Mouse (Mus musculus): ENCODE results near the gene Pros1. TPM values are rescaled to one million over a fixed set of nuclear protein-coding genes. Genes with fewer than 3 reads are reported as not detected.

Gene Pros1
- total and polyA plus RNA-seq, 2 experiments from 2014 or later: 9.3 to 11.4 TPM

GRCm38 (mm10) chr16:62826156-62827001 lies 27.7 kb upstream of the Pros1 start:
- H3K27me3 ChIP-seq (ENCODE audit: insufficient read depth, low read length): no peaks in the 10 kb centered on the region
- H3K4me2 ChIP-seq (ENCODE audit: low read depth): no peak overlapping the region
- TF ChIP-seq CTCF (IDR thresholded peaks at IDR 0.05; ENCODE audit: low read depth): peak; percentile 80
- H3K9me3 ChIP-seq (ENCODE audit: low read length): no peaks in the 10 kb centered on the region
- H3K27ac ChIP-seq (ENCODE audit: low read depth, low read length): no peak overlapping the region
- no peaks in the 10 kb centered on the region; the same call in 1 of the 2 replicates for H3K36me3 ChIP-seq (ENCODE audit: insufficient read depth)
- no peak overlapping the region for H3K4me3 ChIP-seq (ENCODE audit: low read depth, low read length)
- ATAC-seq (peak; percentile 48; the same call in 1 of the 2 replicates), DNase-seq (peak; percentile 65)
- 82% methylated on average over 12 of the region's 12 CpGs for WGBS
- H3K4me1 ChIP-seq (ENCODE audit: insufficient read depth): no peaks in the 10 kb centered on the region
- no peak overlapping the region for H3K9ac ChIP-seq

- no peak overlapping the region for H3K9ac ChIP-seq
- H3K4me1 ChIP-seq (ENCODE audit: insufficient read depth): no peaks in the 10 kb centered on the region
- no peak overlapping the region for H3K4me3 ChIP-seq (ENCODE audit: low read depth, low read length)
- H3K27ac ChIP-seq (ENCODE audit: low read depth, low read length): no peak overlapping the region
- TF ChIP-seq CTCF (IDR thresholded peaks at IDR 0.05; ENCODE audit: low read depth): no peak
- 92% methylated on average over 2 of the region's 2 CpGs for WGBS
- no peaks in the 10 kb centered on the region; the same call in 1 of the 2 replicates for H3K36me3 ChIP-seq (ENCODE audit: insufficient read depth)
- no peaks in the 10 kb centered on the region for H3K27me3 ChIP-seq (ENCODE audit: insufficient read depth, low read length)
- ATAC-seq: no peak
- no peak for DNase-seq
- no peaks in the 10 kb centered on the region for H3K9me3 ChIP-seq (ENCODE audit: low read length)
- no peak overlapping the region for H3K4me2 ChIP-seq (ENCODE audit: low read depth)
Observed at GRCm38 (mm10) chr16:62832027-62832426, 22.1 kb upstream of the Pros1 start.

- Histone ChIP-seq H3K9me3 (ENCODE audit: low read length) (no peaks in the 10 kb centered on the region), H3K4me2 (ENCODE audit: low read depth) (no peak overlapping the region), H3K27me3 (ENCODE audit: insufficient read depth, low read length) (no peaks in the 10 kb centered on the region), H3K9ac (no peak overlapping the region), H3K4me1 (ENCODE audit: insufficient read depth) (no peaks in the 10 kb centered on the region), H3K4me3 (ENCODE audit: low read depth, low read length) (no peak overlapping the region), H3K27ac (ENCODE audit: low read depth, low read length) (no peak overlapping the region), H3K36me3 (ENCODE audit: insufficient read depth) (no peaks in the 10 kb centered on the region; the same call in 1 of the 2 replicates)
- ATAC-seq: peak; percentile 40
- no peak for DNase-seq
- 12% methylated on average over 4 of the region's 4 CpGs for WGBS
- peak; percentile 67 for TF ChIP-seq CTCF (IDR thresholded peaks at IDR 0.05; ENCODE audit: low read depth)
Observed at GRCm38 (mm10) chr16:62832481-62832880, 21.6 kb upstream of the Pros1 start.

- ATAC-seq (no peak), DNase-seq (no peak)
- H3K4me2 ChIP-seq (ENCODE audit: low read depth): no peak overlapping the region
- no peak overlapping the region for H3K4me3 ChIP-seq (ENCODE audit: low read depth, low read length)
- no peaks in the 10 kb centered on the region; the same call in 1 of the 2 replicates for H3K36me3 ChIP-seq (ENCODE audit: insufficient read depth)
- H3K4me1 ChIP-seq (ENCODE audit: insufficient read depth): no peaks in the 10 kb centered on the region
- H3K9me3 ChIP-seq (ENCODE audit: low read length): no peaks in the 10 kb centered on the region
- H3K27me3 ChIP-seq (ENCODE audit: insufficient read depth, low read length): no peaks in the 10 kb centered on the region
- 59% methylated on average over 3 of the region's 3 CpGs for WGBS
- H3K27ac ChIP-seq (ENCODE audit: low read depth, low read length): no peak overlapping the region
- no peak for TF ChIP-seq CTCF (IDR thresholded peaks at IDR 0.05; ENCODE audit: low read depth)
- no peak overlapping the region for H3K9ac ChIP-seq
Observed at GRCm38 (mm10) chr16:62834016-62834735, 19.9 kb upstream of the Pros1 start.

GRCm38 (mm10) chr16:62845341-62845740 lies 8.8 kb upstream of the Pros1 start:
- Histone ChIP-seq H3K27me3 (ENCODE audit: insufficient read depth, low read length) (no peaks in the 10 kb centered on the region), H3K9ac (no peak overlapping the region), H3K36me3 (ENCODE audit: insufficient read depth) (no peaks in the 10 kb centered on the region), H3K4me3 (ENCODE audit: low read depth, low read length) (peak overlapping the region; percentile 93; the same call in 1 of the 2 replicates), H3K4me1 (ENCODE audit: insufficient read depth) (peaks cover 13% of the 10 kb centered on the region), H3K27ac (ENCODE audit: low read depth, low read length) (no peak overlapping the region), H3K4me2 (ENCODE audit: low read depth) (peak overlapping the region; percentile 85), H3K9me3 (ENCODE audit: low read length) (no peaks in the 10 kb centered on the region)
- ATAC-seq: no peak
- TF ChIP-seq CTCF (IDR thresholded peaks at IDR 0.05; ENCODE audit: low read depth): no peak
- no peak for DNase-seq
- WGBS: 88% methylated on average over 6 of the region's 6 CpGs

GRCm38 (mm10) chr16:62846498-62847312 lies 7.4 kb upstream of the Pros1 start, which contains the start of gene Arl13b:
Gene Arl13b (minus strand): TSS chr16:62847040.
- DNase-seq (peak; percentile 97), ATAC-seq (peak; percentile 100)
- Histone ChIP-seq H3K4me3 (ENCODE audit: low read depth, low read length) (peak within 1 kb of the TSS; percentile 93), H3K4me2 (ENCODE audit: low read depth) (peak within 1 kb of the TSS; percentile 85), H3K9me3 (ENCODE audit: low read length) (no peaks in the 10 kb centered on the region), H3K9ac (peak within 1 kb of the TSS; percentile 75), H3K27me3 (ENCODE audit: insufficient read depth, low read length) (no peaks in the 10 kb centered on the region), H3K36me3 (ENCODE audit: insufficient read depth) (no peaks in the 10 kb centered on the region), H3K27ac (ENCODE audit: low read depth, low read length) (peak within 1 kb of the TSS; percentile 72), H3K4me1 (ENCODE audit: insufficient read depth) (peaks cover 13% of the 10 kb centered on the region)
- no peak for TF ChIP-seq CTCF (IDR thresholded peaks at IDR 0.05; ENCODE audit: low read depth)
- 1% methylated on average over 51 of the region's 52 CpGs for WGBS
